Mouse (Mus musculus): ENCODE data around the gene Lime1.

Lime1 gene

GRCm38 (mm10) chr2:181391022-181391421, 11.1 kb downstream of the Lime1 start:
- no peak for DNase-seq (ENCODE audit: low read depth, low spot score)

GRCm38 (mm10) chr2:181391541-181391940, 11.7 kb downstream of the Lime1 start:
- DNase-seq (ENCODE audit: low read depth, low spot score), result no peak

- peak; percentile 81 for DNase-seq (ENCODE audit: low read depth, low spot score)
These were observed 12.8 kb downstream of the Lime1 start for GRCm38 (mm10) chr2:181392600-181393213.

GRCm38 (mm10) chr2:181394086-181394485, 14.2 kb downstream of the Lime1 start:
- no peak for DNase-seq (ENCODE audit: low read depth, low spot score)

GRCm38 (mm10) chr2:181397207-181397761, 17.4 kb downstream of the Lime1 start:
- DNase-seq (ENCODE audit: low read depth, low spot score), result no peak

- DNase-seq (ENCODE audit: low read depth, low spot score), result no peak
These were observed 21.6 kb downstream of the Lime1 start for GRCm38 (mm10) chr2:181401497-181401896.

GRCm38 (mm10) chr2:181403722-181404121, 23.8 kb downstream of the Lime1 start:
- no peak for DNase-seq (ENCODE audit: low read depth, low spot score)

- peak; percentile 60 for DNase-seq (ENCODE audit: low read depth, low spot score)
These were observed 29.8 kb downstream of the Lime1 start for GRCm38 (mm10) chr2:181409643-181410042.

GRCm38 (mm10) chr2:181410760-181411473, 31.0 kb downstream of the Lime1 start:
- peak; percentile 81 for DNase-seq (ENCODE audit: low read depth, low spot score)

- DNase-seq (ENCODE audit: low read depth, low spot score), result no peak
These were observed 33.3 kb downstream of the Lime1 start for GRCm38 (mm10) chr2:181413141-181413540.

GRCm38 (mm10) chr2:181415945-181416344, 36.1 kb downstream of the Lime1 start:
- no peak for DNase-seq (ENCODE audit: low read depth, low spot score)

- DNase-seq (ENCODE audit: low read depth, low spot score), result no peak
These were observed 39.5 kb downstream of the Lime1 start for GRCm38 (mm10) chr2:181419359-181419758.

GRCm38 (mm10) chr2:181420426-181420825, 40.5 kb downstream of the Lime1 start:
- DNase-seq (ENCODE audit: low read depth, low spot score), result no peak

GRCm38 (mm10) chr2:181420903-181421638, 41.2 kb downstream of the Lime1 start:
- DNase-seq (ENCODE audit: low read depth, low spot score), result no peak

GRCm38 (mm10) chr2:181423834-181424233, 44.0 kb downstream of the Lime1 start:
- no peak for DNase-seq (ENCODE audit: low read depth, low spot score)

Data from A20 (cell line).